Mouse (Mus musculus) megakaryocyte, embryonic 14.5 days (primary cell): ENCODE results near the gene Zbtb9.

Experiments used
- FLI1 ChIP-seq: IDR thresholded peaks from 2 replicates; pipeline ENCODE4 v1.6.1; 2012; ENCODE audit warnings: low read length, inconsistent platforms, mixed read lengths
- GATA1 ChIP-seq: IDR thresholded peaks from 3 replicates; pipeline ENCODE4 v1.6.1; 2012; ENCODE audit warnings: mixed read lengths, low read length, inconsistent platforms, borderline replicate concordance

GRCm38 (mm10) chr17:26956309-26956708 is 16.7 kb upstream of the Zbtb9 start:
- TF ChIP-seq GATA1 (no peak), FLI1 (no peak)
